Mouse (Mus musculus) v-Abl transformed pro-B cells (cell line): Measurements from ENCODE around the gene AC124108.1.

Source experiments
- in situ Hi-C, 2 experiments: fragments of 400-800 bp; cut with MboI; formaldehyde crosslinking; loops; one replicate each; pipeline ENCODE4 v1.15.1; 2025; ENCODE audit not compliant: unreplicated experiment in 2 of 2

AC124108.1 gene

GRCm38 (mm10) chr1:132199934-132200333 is 8.7 kb downstream of the AC124108.1 start:
- in situ Hi-C loops: no loop called here

GRCm38 (mm10) chr1:132200562-132201510 is 9.6 kb downstream of the AC124108.1 start:
- in situ Hi-C loops: no loop called here

- in situ Hi-C loops: no loop called here
These were observed 10.2 kb downstream of the AC124108.1 start for GRCm38 (mm10) chr1:132201511-132201860.

GRCm38 (mm10) chr1:132201936-132202335 is 10.7 kb downstream of the AC124108.1 start:
- in situ Hi-C loops: no loop called here

GRCm38 (mm10) chr1:132202771-132203170 is 11.5 kb downstream of the AC124108.1 start:
- in situ Hi-C loops: no loop called here

- in situ Hi-C loops: no loop called here
These were observed 14.7 kb downstream of the AC124108.1 start for GRCm38 (mm10) chr1:132205958-132206357.

- in situ Hi-C loops: no loop called here
These were observed 15.6 kb downstream of the AC124108.1 start for GRCm38 (mm10) chr1:132206828-132207227.

GRCm38 (mm10) chr1:132208154-132208553 is 16.9 kb downstream of the AC124108.1 start:
- in situ Hi-C loops: no loop called here

- in situ Hi-C loops: no loop called here
These were observed 18.1 kb downstream of the AC124108.1 start for GRCm38 (mm10) chr1:132209400-132209799.

GRCm38 (mm10) chr1:132210922-132211321 is 19.7 kb downstream of the AC124108.1 start:
- in situ Hi-C loops: no loop called here

GRCm38 (mm10) chr1:132211672-132212071 is 20.4 kb downstream of the AC124108.1 start:
- in situ Hi-C loops: no loop called here

- in situ Hi-C loops: no loop called here
These were observed 21.0 kb downstream of the AC124108.1 start for GRCm38 (mm10) chr1:132212218-132212617.

- in situ Hi-C loops: no loop called here
These were observed 21.8 kb downstream of the AC124108.1 start for GRCm38 (mm10) chr1:132213076-132213475.

GRCm38 (mm10) chr1:132216276-132216675 is 25.0 kb downstream of the AC124108.1 start:
- in situ Hi-C loops: no loop called here

- in situ Hi-C loops: no loop called here
These were observed 30.4 kb downstream of the AC124108.1 start for GRCm38 (mm10) chr1:132221627-132222026.

- in situ Hi-C loops: no loop called here
These were observed 30.9 kb downstream of the AC124108.1 start for GRCm38 (mm10) chr1:132222166-132222565.

- in situ Hi-C loops: no loop called here
These were observed 35.2 kb downstream of the AC124108.1 start for GRCm38 (mm10) chr1:132226297-132227080.

GRCm38 (mm10) chr1:132229667-132230066 is 38.4 kb downstream of the AC124108.1 start, which contains the start of gene Gm10188:
Gene Gm10188 (minus strand): TSS chr1:132229767.
- in situ Hi-C loops: loop anchor here in 1 of 2 experiments (10.0 kb wide), 2 partner anchors 65 to 125 kb away; no protein-coding TSS in a partner anchor

- in situ Hi-C loops: loop anchor here in 1 of 2 experiments (10.0 kb wide), 2 partner anchors 67 to 123 kb away; no protein-coding TSS in a partner anchor
These were observed 40.4 kb downstream of the AC124108.1 start for GRCm38 (mm10) chr1:132231470-132232274.

- in situ Hi-C loops: loop anchor here in 1 of 2 experiments (10.0 kb wide), 2 partner anchors 69 to 121 kb away; no protein-coding TSS in a partner anchor
These were observed 42.3 kb downstream of the AC124108.1 start for GRCm38 (mm10) chr1:132233566-132233965.
